Mouse (Mus musculus) ES-E14 (cell line): Measurements from ENCODE around the gene Il10.
"Not testable (repeated sequence)": the region's sequence is repeated elsewhere in the genome, so short reads cannot be mapped to it uniquely, and the experiment has no call there.

ENCODE experiments used
- CHD2 ChIP-seq: IDR thresholded peaks from 2 replicates; pipeline ENCODE4 v1.6.1; 2014; ENCODE audit warnings: mild to moderate bottlenecking, low read depth, low read length, inconsistent platforms
- HCFC1 ChIP-seq: IDR thresholded peaks from 2 replicates; pipeline ENCODE4 v1.6.1; 2012; ENCODE audit warnings: low read length, inconsistent platforms, borderline replicate concordance; ENCODE audit not compliant: insufficient read depth
- MAFK ChIP-seq: IDR thresholded peaks from 2 replicates; pipeline ENCODE4 v1.6.1; 2014; ENCODE audit warnings: mild to moderate bottlenecking, low read depth, low read length, inconsistent platforms; ENCODE audit not compliant: insufficient read depth
- ZC3H11A ChIP-seq: IDR thresholded peaks from 2 replicates; pipeline ENCODE4 v1.6.1; 2012; ENCODE audit warnings: low read depth, mild to moderate bottlenecking, inconsistent platforms, low read length, borderline replicate concordance
- ZNF384 ChIP-seq: IDR thresholded peaks from 2 replicates; pipeline ENCODE4 v1.6.1; 2012; ENCODE audit warnings: low read depth, low read length, inconsistent platforms

DNA sequence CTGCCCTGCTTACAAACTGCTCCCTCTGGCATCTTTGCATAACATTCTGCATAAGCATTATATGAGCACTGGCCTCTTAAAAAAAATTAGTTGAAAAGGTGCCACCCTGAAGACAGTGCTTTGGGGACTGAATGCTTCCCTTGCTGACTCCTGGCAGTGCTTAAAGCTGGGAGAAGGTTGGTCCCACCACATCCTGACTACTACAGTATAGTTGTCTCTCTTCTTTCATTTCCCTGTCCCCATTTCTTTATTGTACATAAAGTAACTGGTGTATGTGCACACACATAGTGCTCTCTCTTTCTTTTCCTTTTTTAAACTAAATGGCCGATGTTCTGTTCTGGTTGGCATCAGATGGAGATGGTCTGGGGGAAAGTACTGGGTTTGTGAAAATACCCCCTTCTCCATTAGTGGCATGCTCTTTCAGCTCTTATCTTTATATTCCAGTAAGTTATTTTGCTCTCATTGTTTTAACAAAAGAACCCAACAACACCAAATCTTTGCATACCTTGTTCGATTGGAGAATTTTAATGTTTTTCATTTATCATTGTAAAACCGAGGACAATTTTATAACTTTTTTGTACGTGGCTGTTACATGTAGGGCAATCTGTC, 3.7 kb downstream of the Il10 start:
- not testable (repeated sequence) for TF ChIP-seq ZC3H11A, CHD2, HCFC1, ZNF384, MAFK
